Mouse (Mus musculus) heart, postnatal 0 days (tissue): Measurements from ENCODE around the gene Det1. TPM values are rescaled to one million over a fixed set of nuclear protein-coding genes. Genes with fewer than 3 reads are reported as not detected.

Source experiments
- ATAC-seq: fragments of 200-750 bp; cut with Nextera tagmentation; 2 replicates; pipeline ENCODE4 v1.8.0; 2017; ENCODE audit warnings: low read depth, moderate number of reproducible peaks, moderate library complexity; ENCODE audit not compliant: insufficient read depth
- DNase-seq: peaks from one replicate; pipeline ENCODE4 v3.0.0-alpha.2; 2016; ENCODE audit warnings: low spot score
- H3K27ac ChIP-seq: fragments of 300-500 bp; sonication (generic); 2 replicates; pipeline ENCODE4 v1.5.1; 2014; ENCODE audit warnings: low read depth, mild to moderate bottlenecking
- H3K27me3 ChIP-seq: fragments of 300-500 bp; sonication (generic); 2 replicates; pipeline ENCODE4 v1.6.1; 2014; ENCODE audit warnings: low read length, mixed read lengths; ENCODE audit not compliant: control insufficient read depth, insufficient read depth
- H3K36me3 ChIP-seq: fragments of 300-500 bp; sonication (generic); replicated peaks from 2 replicates; pipeline ENCODE4 v1.6.1; 2014; ENCODE audit warnings: low read length, mixed read lengths; ENCODE audit not compliant: control insufficient read depth, insufficient read depth
- H3K4me1 ChIP-seq: fragments of 300-500 bp; sonication (generic); 2 replicates; pipeline ENCODE4 v1.6.1; 2014; ENCODE audit warnings: antibody characterized with exemption; ENCODE audit not compliant: control insufficient read depth, insufficient read depth
- H3K4me2 ChIP-seq: fragments of 300-500 bp; sonication (generic); 2 replicates; pipeline ENCODE4 v1.6.1; 2014; ENCODE audit warnings: low read depth, mild to moderate bottlenecking, low read length, moderate library complexity
- H3K4me3 ChIP-seq: fragments of 300-500 bp; sonication (generic); 2 replicates; pipeline ENCODE4 v1.5.1; 2014; ENCODE audit warnings: low read depth, low read length
- H3K9ac ChIP-seq: fragments of 300-500 bp; sonication (generic); replicated peaks from 2 replicates; pipeline ENCODE4 v1.6.1; 2014; ENCODE audit warnings: low read depth, low read length, mixed read lengths
- H3K9me3 ChIP-seq: fragments of 300-500 bp; sonication (generic); replicated peaks from 2 replicates; pipeline ENCODE4 v1.6.1; 2016; ENCODE audit warnings: low read length; ENCODE audit not compliant: control insufficient read depth
- CTCF ChIP-seq: IDR thresholded peaks from 2 replicates; pipeline ENCODE4 v1.5.1; 2016; ENCODE audit warnings: antibody characterized with exemption, control low read depth, low read depth
- EP300 ChIP-seq: IDR thresholded peaks from 2 replicates; pipeline ENCODE4 v1.6.1; 2016; ENCODE audit warnings: antibody characterized with exemption, low read depth
- WGBS: fragments of 180-500 bp; shearing (Covaris S2); extraction: QIAGEN DNeasy Blood & Tissue Kit; methylation state at CpG from one replicate; pipeline ENCODE4 v1.1.7; 2014; 5-methylcytosine and 5-hydroxymethylcytosine counted together
- polyA plus RNA-seq: library from polyadenylated mRNA; unstranded; fragments of >200 nt; fragmentation: Nextera tagmentation; extraction: Ambion mirVana; gene quantifications from 2 replicates; pipeline ENCODE4 v1.2.1, GENCODE M21; 2015
- total RNA-seq: library from RNA; depleted of rRNA; stranded (reverse); fragments of >200 nt; gene quantifications from 2 replicates; pipeline ENCODE4 v1.2.3, GENCODE M21; 2014; ENCODE audit warnings: low replicate concordance

The Det1 gene
- total and polyA plus RNA-seq, 2 experiments from 2014 or later: 8.2 to 11.1 TPM

DNA sequence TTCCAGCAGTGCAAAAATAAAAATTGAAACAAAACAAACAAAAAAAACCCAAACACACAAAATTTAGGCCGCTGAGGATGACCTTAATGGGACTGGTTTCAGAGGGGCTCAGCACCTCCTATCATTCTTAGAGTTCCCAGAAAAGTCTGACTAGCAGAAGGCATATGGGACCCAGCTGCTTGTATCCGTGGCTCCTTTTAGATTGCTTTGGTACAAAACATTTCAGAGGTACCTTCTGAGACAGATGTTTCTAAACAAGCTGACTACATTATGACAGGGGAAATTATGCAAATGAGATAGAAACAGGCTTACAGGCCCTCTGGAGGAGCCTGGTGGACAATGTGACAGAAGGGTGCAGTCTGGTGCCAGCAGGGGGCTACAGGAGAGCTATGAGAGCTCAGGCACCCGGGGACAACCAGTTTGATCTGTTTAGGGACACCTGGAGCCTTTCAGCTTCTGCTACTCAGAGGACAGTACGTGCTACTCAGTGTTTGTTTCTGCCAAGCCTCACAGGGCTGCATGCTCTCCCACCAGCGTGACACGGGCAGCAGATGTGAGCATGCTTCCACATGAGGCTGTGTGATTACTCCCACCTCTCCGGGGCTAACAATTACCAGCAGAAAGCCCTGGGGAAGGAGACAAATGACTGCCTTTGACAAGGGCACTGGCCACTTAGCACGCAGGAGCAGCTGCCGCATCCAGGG is 20.2 kb downstream of the Det1 start:
- Histone ChIP-seq H3K9ac (no peak overlapping the region), H3K9me3 (no peaks in the 10 kb centered on the region), H3K4me1 (no peaks in the 10 kb centered on the region), H3K27me3 (no peaks in the 10 kb centered on the region), H3K4me3 (no peak overlapping the region), H3K4me2 (no peak overlapping the region), H3K27ac (no peak overlapping the region; the same call in 1 of the 2 replicates), H3K36me3 (peaks cover 56% of the 10 kb centered on the region)
- DNase-seq: no peak
- ATAC-seq: peak; percentile 17; the same call in 1 of the 2 replicates
- no peak for TF ChIP-seq EP300
- TF ChIP-seq CTCF: peak; percentile 28
- WGBS: 57% methylated on average over 9 of the region's 9 CpGs

GRCm38 (mm10) chr7:78818336-78818735 is 28.7 kb downstream of the Det1 start:
- H3K27ac ChIP-seq: no peak overlapping the region
- TF ChIP-seq EP300 (no peak), CTCF (no peak)
- DNase-seq (no peak), ATAC-seq (no peak)
- no peak overlapping the region for H3K9ac ChIP-seq
- H3K9me3 ChIP-seq: no peaks in the 10 kb centered on the region
- WGBS: 58% methylated on average over 12 of the region's 12 CpGs
- H3K4me2 ChIP-seq: no peak overlapping the region
- H3K4me3 ChIP-seq: no peak overlapping the region
- H3K27me3 ChIP-seq: no peaks in the 10 kb centered on the region
- H3K36me3 ChIP-seq: peaks cover 9% of the 10 kb centered on the region; the same call in 1 of the 2 replicates
- peaks cover 7% of the 10 kb centered on the region for H3K4me1 ChIP-seq

- H3K9ac ChIP-seq: no peak overlapping the region
- ATAC-seq (no peak), DNase-seq (no peak)
- H3K36me3 ChIP-seq: no peaks in the 10 kb centered on the region
- no peaks in the 10 kb centered on the region for H3K27me3 ChIP-seq
- H3K27ac ChIP-seq: no peak overlapping the region
- H3K9me3 ChIP-seq: no peaks in the 10 kb centered on the region
- no peak overlapping the region for H3K4me3 ChIP-seq
- TF ChIP-seq EP300 (no peak), CTCF (no peak)
- H3K4me2 ChIP-seq: no peak overlapping the region
- H3K4me1 ChIP-seq: peaks cover 7% of the 10 kb centered on the region
Measured at GRCm38 (mm10) chr7:78814766-78815165, 32.3 kb downstream of the Det1 start.

GRCm38 (mm10) chr7:78813791-78814190 is 33.3 kb downstream of the Det1 start:
- Histone ChIP-seq H3K36me3 (no peaks in the 10 kb centered on the region), H3K9me3 (no peaks in the 10 kb centered on the region), H3K9ac (no peak overlapping the region), H3K27me3 (no peaks in the 10 kb centered on the region), H3K4me2 (no peak overlapping the region), H3K4me1 (peaks cover 7% of the 10 kb centered on the region), H3K27ac (no peak overlapping the region), H3K4me3 (no peak overlapping the region)
- no peak for DNase-seq
- WGBS: 78% methylated on average over 6 of the region's 6 CpGs
- ATAC-seq: no peak
- TF ChIP-seq CTCF (no peak), EP300 (no peak)

DNA sequence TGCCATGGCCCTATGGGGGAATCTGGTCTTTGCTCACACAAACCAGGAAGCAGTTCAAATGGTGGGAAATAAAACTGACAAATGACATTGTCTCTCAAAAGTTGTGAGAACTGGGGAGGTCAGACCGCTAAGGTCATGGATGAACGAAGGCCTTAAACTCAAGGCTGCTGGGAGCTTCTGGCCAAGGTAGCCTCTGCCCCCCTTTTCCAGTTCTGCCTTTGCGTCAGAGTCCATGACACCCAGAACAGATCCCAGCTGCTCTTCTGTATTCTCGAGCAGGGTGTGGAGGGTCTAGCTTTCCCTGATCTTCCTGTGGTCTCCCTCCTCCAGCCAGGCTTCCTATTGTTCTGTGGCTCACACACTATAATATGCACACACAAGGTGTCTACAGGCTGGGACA is 39.9 kb downstream of the Det1 start:
- Histone ChIP-seq H3K4me3 (no peak overlapping the region), H3K27ac (no peak overlapping the region), H3K4me2 (no peak overlapping the region), H3K36me3 (no peaks in the 10 kb centered on the region), H3K9me3 (no peaks in the 10 kb centered on the region), H3K27me3 (no peaks in the 10 kb centered on the region), H3K4me1 (no peaks in the 10 kb centered on the region), H3K9ac (no peak overlapping the region)
- DNase-seq: no peak
- TF ChIP-seq EP300 (no peak), CTCF (no peak)
- WGBS: 67% methylated on average over 4 of the region's 4 CpGs
- no peak for ATAC-seq

DNA sequence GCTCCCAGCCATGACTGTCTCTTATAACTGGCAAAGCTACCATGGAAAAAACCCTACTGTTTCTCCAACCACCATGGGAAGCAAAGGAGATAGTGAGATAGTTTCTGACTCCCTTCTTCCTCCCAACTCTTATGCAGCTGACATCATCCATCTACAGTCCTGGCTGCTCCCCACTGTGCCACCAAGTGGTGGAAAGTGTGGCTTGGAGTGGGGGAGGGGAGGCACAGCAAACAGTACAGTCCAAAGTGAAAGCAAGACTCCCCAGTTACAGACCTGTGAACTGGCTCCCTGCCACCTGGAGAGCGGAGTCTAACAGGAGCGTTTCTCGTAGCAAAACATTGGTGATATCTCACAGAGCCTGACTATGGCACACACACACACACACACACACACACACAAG is 43.2 kb downstream of the Det1 start:
- ATAC-seq: no peak
- H3K9ac ChIP-seq: no peak overlapping the region

More for the DNA sequence above, 43.2 kb downstream of the Det1 start:
- H3K36me3 ChIP-seq: no peaks in the 10 kb centered on the region
- H3K4me3 ChIP-seq: no peak overlapping the region
- no peak overlapping the region for H3K4me2 ChIP-seq
- H3K9me3 ChIP-seq: no peaks in the 10 kb centered on the region
- H3K4me1 ChIP-seq: no peaks in the 10 kb centered on the region
- H3K27ac ChIP-seq: no peak overlapping the region
- DNase-seq: no peak
- H3K27me3 ChIP-seq: no peaks in the 10 kb centered on the region
- 47% methylated on average over 3 of the region's 3 CpGs for WGBS
- TF ChIP-seq EP300 (no peak), CTCF (no peak)
